Mouse (Mus musculus) thymus, adult 2 months (tissue): ENCODE measurements around the gene Orm2.

Source experiments
- CTCF ChIP-seq: fragments of 200-500 bp; IDR thresholded peaks from 2 replicates; pipeline ENCODE4 v1.5.1; 2012; ENCODE audit warnings: mild to moderate bottlenecking, control low read depth, low read length, moderate library complexity, borderline replicate concordance; ENCODE audit not compliant: control insufficient read depth, poor library complexity, insufficient read depth; ENCODE audit errors: extremely low read depth
- POLR2A ChIP-seq: fragments of 200-500 bp; IDR thresholded peaks from 2 replicates; pipeline ENCODE4 v1.6.1; 2012; ENCODE audit warnings: mild to moderate bottlenecking, low read length, control low read depth, moderate library complexity; ENCODE audit not compliant: control insufficient read depth, poor library complexity, insufficient read depth; ENCODE audit errors: extremely low read depth

- TF ChIP-seq CTCF (no peak), POLR2A (no peak)
These were observed 18.6 kb upstream of the Orm2 start for GRCm38 (mm10) chr4:63343608-63344007.
